Mouse (Mus musculus) heart, embryonic 16.5 days (tissue): ENCODE measurements at regions not wholly inside any gene's neighbourhood (a gene's known extent, or its start where the extent isn't known, plus 50 kb on each side); places are given as distances from the start of the nearest gene placed in this dataset.

Source experiments
- ATAC-seq: fragments of 200-750 bp; cut with Nextera tagmentation; replicated peaks from 2 replicates; pipeline ENCODE4 v1.8.0; 2017; ENCODE audit warnings: moderate number of reproducible peaks; ENCODE audit not compliant: insufficient read depth, low FRiP score; ENCODE audit errors: extremely low read depth
- H3K27ac ChIP-seq: fragments of 300-500 bp; sonication (generic); 2 replicates; pipeline ENCODE4 v1.5.1; 2014; ENCODE audit warnings: mild to moderate bottlenecking, low read length, control low read depth, moderate library complexity
- H3K27me3 ChIP-seq: fragments of 300-500 bp; sonication (generic); 2 replicates; pipeline ENCODE4 v1.6.1; 2014; ENCODE audit warnings: low read length, mixed read lengths; ENCODE audit not compliant: control insufficient read depth, insufficient read depth
- H3K36me3 ChIP-seq: fragments of 300-500 bp; sonication (generic); 2 replicates; pipeline ENCODE4 v1.6.1; 2014; ENCODE audit not compliant: control insufficient read depth, insufficient read depth
- H3K4me1 ChIP-seq: fragments of 300-500 bp; sonication (generic); 2 replicates; pipeline ENCODE4 v1.6.1; 2014; ENCODE audit warnings: low read length, mixed read lengths; ENCODE audit not compliant: control insufficient read depth, insufficient read depth
- H3K4me2 ChIP-seq: fragments of 300-500 bp; sonication (generic); 2 replicates; pipeline ENCODE4 v1.6.1; 2014; ENCODE audit warnings: low read depth, mild to moderate bottlenecking, control low read depth, low read length
- H3K4me3 ChIP-seq: fragments of 300-500 bp; sonication (generic); 2 replicates; pipeline ENCODE4 v1.5.1; 2014; ENCODE audit warnings: mild to moderate bottlenecking, control low read depth, low read length
- H3K9ac ChIP-seq: fragments of 300-500 bp; sonication (generic); 2 replicates; pipeline ENCODE4 v1.6.1; 2014; ENCODE audit warnings: low read length, control low read depth
- H3K9me3 ChIP-seq: fragments of 300-500 bp; sonication (generic); replicated peaks from 2 replicates; pipeline ENCODE4 v1.6.1; 2016; ENCODE audit warnings: low read length; ENCODE audit not compliant: control insufficient read depth
- WGBS: fragments of 180-500 bp; shearing (Covaris S2); extraction: QIAGEN DNeasy Blood & Tissue Kit; methylation state at CpG from one replicate; pipeline ENCODE4 v1.1.7; 2014; 5-methylcytosine and 5-hydroxymethylcytosine counted together

DNA sequence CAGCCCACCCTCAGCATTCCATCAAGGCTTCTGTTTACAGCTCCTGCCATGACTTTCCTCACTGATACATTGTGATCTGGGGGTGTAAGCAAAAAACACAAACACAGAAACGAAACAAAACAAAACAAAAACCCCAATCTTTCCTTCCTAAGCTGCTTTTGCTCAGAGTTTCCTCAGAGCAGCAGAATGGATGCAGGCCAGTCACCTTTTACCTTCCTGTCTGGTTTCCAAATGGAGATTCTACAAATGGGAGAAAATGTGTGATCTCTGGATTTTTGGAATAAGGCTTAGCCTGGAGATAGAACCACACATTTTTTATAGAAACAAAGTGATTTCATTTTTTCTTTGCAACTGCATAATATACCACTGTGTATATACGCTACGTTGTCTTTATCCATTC, 204.8 kb downstream of the Plk2 start:
- ATAC-seq = no peak
- WGBS = 79% methylated on average over 3 of the region's 3 CpGs
- no peaks in the 10 kb centered on the region for H3K9me3 ChIP-seq

DNA sequence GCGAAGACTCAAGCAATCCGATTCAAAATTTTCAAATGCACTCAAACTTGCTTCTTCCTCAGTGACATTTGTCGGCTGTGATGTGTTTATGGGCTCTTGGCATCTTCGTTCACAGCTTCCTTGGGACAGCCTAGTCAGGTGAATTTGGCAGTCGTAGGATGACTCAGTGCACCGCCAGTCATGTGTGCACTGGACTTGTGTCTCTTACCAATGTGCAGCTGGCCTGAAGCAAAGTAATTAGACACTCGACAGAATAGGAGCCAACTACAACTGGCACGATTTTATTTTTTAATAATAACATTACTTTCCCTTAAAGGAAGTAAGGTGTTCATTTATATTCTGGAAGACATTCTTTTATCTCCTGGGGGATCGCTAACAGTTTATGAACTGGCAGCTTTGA, 205.5 kb downstream of the Plk2 start:
- no peak for ATAC-seq
- WGBS = 82% methylated on average over 9 of the region's 9 CpGs
- no peak overlapping the region for H3K4me3 ChIP-seq
- H3K27ac ChIP-seq = no peak overlapping the region
- no peak overlapping the region for H3K4me2 ChIP-seq
- no peak overlapping the region for H3K9ac ChIP-seq
- H3K9me3 ChIP-seq = no peaks in the 10 kb centered on the region
- peaks cover 9% of the 10 kb centered on the region for H3K4me1 ChIP-seq
- no peaks in the 10 kb centered on the region for H3K27me3 ChIP-seq
- no peaks in the 10 kb centered on the region for H3K36me3 ChIP-seq

More for the DNA sequence above, 204.8 kb downstream of the Plk2 start:
- Histone ChIP-seq H3K27ac (no peak overlapping the region), H3K27me3 (no peaks in the 10 kb centered on the region), H3K4me2 (no peak overlapping the region), H3K9ac (no peak overlapping the region), H3K36me3 (no peaks in the 10 kb centered on the region), H3K4me3 (no peak overlapping the region), H3K4me1 (peaks cover 9% of the 10 kb centered on the region)

DNA sequence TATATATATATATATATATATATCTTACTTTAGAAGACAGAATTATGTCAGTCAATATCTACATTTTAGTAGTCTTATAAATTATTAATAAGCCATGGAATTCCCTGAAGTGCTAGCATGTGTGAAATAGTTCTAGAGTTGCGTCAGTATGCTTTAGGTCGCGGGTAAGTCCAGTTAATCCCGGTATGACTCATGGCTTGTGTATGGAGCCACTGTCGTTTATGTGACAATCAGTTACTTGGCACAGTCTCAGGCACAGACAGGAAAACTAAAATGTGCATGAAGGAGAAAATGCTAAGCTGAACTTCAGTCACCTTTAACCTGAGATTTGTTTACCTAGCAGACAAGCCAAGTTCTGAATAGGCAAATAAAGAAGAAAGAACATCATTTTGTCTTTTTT, 206.5 kb downstream of the Plk2 start:
- 0 out of 2 replicates have a peak, but pooled peaks have one; percentile 73 for ATAC-seq
- Histone ChIP-seq H3K27me3 (no peaks in the 10 kb centered on the region), H3K36me3 (no peaks in the 10 kb centered on the region), H3K4me3 (no peak overlapping the region), H3K9ac (no peak overlapping the region), H3K27ac (no peak overlapping the region), H3K4me2 (no peak overlapping the region), H3K4me1 (peaks cover 9% of the 10 kb centered on the region), H3K9me3 (no peaks in the 10 kb centered on the region)
- 30% methylated on average over 5 of the region's 5 CpGs for WGBS

DNA sequence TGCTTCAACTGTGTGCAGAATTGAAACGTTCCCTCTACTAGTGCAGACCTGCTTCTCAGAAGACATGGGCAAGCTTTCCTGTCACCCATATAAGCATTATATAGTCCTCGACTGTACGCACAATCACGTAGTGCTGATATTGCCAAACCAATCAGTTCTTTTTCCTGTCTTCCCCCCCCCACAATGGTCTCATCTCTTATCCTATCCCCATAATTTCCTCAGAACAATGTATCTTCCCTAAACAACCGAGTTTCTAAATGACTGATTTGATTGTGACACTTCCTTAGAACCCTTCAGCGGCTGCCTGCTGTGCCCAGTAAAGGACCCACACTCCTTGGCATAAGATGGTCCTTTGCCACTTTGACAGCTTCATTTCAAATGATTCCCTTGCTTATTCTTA, 207.0 kb downstream of the Plk2 start:
- peaks cover 9% of the 10 kb centered on the region for H3K4me1 ChIP-seq
- H3K27ac ChIP-seq = 0 out of 2 replicates have a peak overlapping the region, but pooled peaks have one; percentile 6
- ATAC-seq = no peak

DNA sequence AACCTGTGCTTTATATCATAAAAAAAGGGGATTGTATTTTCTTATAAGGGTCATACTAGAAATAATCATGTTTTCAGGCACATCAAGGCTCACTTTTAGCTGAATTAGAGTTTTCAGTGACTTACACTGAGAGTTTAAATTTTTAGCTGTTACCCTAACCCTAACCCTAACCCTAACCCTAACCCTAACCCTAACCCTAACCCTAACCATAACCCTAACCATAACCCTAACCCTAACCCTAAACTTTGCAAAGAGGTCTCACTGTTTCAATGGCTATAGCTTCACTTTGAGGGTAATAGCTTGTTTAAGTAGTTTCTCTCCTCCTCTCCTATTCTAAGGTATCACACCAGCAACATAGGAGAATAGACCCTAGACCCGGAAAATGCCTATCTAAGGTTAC, 208.0 kb downstream of the Plk2 start:
- H3K9me3 ChIP-seq = no peaks in the 10 kb centered on the region
- H3K27ac ChIP-seq = no peak overlapping the region
- no peaks in the 10 kb centered on the region for H3K27me3 ChIP-seq
- H3K36me3 ChIP-seq = no peaks in the 10 kb centered on the region
- H3K4me1 ChIP-seq = peaks cover 9% of the 10 kb centered on the region
- H3K4me2 ChIP-seq = no peak overlapping the region
- H3K9ac ChIP-seq = no peak overlapping the region
- WGBS = 94% methylated on average over 1 of the region's 1 CpGs
- ATAC-seq = no peak
- no peak overlapping the region for H3K4me3 ChIP-seq

More for the DNA sequence above, 207.0 kb downstream of the Plk2 start:
- 63% methylated on average over 6 of the region's 6 CpGs for WGBS
- Histone ChIP-seq H3K9ac (no peak overlapping the region), H3K36me3 (no peaks in the 10 kb centered on the region), H3K9me3 (no peaks in the 10 kb centered on the region), H3K4me3 (no peak overlapping the region), H3K4me2 (no peak overlapping the region), H3K27me3 (no peaks in the 10 kb centered on the region)

DNA sequence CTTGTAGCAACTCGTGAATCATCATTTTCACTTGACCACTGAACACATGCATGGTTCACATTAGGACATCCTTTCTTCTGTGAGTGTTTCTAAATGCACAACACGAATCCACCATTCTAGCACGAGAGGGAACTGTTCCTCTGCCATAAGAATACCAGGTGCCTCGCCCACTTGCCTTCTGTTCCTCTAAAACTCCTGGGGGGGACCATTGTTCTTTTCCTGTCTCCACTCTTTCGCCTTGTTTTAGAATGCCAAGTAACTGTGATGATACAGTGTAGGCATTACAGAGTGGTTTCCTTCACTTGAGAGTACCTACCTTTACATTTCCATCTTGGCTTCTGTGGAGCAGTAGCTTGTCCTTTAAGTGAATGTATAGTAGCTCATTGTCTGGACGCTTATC, 224.2 kb downstream of the Plk2 start:
- 87% methylated on average over 6 of the region's 6 CpGs for WGBS
- no peaks in the 10 kb centered on the region for H3K9me3 ChIP-seq
- no peaks in the 10 kb centered on the region for H3K27me3 ChIP-seq
- H3K36me3 ChIP-seq = no peaks in the 10 kb centered on the region
- no peaks in the 10 kb centered on the region for H3K4me1 ChIP-seq
- H3K27ac ChIP-seq = no peak overlapping the region
- H3K4me2 ChIP-seq = no peak overlapping the region
- H3K4me3 ChIP-seq = no peak overlapping the region
- no peak overlapping the region for H3K9ac ChIP-seq
- no peak for ATAC-seq

DNA sequence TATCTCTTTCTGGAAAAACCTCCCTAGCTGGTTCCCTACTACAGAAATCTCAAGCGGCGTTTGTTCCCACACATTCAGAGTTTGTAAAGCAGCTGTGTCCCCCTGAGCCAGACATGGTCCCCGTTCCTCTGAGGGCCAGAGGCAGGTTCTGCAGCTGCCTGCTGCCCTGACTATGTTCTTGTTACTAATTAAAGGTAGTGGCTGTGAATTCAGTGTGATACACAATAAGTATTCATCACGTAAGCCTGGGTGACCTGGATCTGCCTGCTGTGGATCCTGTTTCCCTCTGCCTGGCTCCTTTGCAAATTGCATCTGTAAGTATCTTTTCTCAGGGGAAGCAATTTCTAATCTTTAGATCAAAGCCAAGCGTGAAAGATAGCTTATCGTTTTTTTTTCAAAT, 232.3 kb downstream of the Plk2 start:
- Histone ChIP-seq H3K4me3 (no peak overlapping the region), H3K4me1 (peaks cover 13% of the 10 kb centered on the region; the same call in 1 of the 2 replicates), H3K27ac (peak overlapping the region; percentile 65), H3K9me3 (no peaks in the 10 kb centered on the region), H3K4me2 (no peak overlapping the region), H3K9ac (no peak overlapping the region), H3K36me3 (no peaks in the 10 kb centered on the region), H3K27me3 (no peaks in the 10 kb centered on the region)
- ATAC-seq = no peak
- 35% methylated on average over 6 of the region's 6 CpGs for WGBS

DNA sequence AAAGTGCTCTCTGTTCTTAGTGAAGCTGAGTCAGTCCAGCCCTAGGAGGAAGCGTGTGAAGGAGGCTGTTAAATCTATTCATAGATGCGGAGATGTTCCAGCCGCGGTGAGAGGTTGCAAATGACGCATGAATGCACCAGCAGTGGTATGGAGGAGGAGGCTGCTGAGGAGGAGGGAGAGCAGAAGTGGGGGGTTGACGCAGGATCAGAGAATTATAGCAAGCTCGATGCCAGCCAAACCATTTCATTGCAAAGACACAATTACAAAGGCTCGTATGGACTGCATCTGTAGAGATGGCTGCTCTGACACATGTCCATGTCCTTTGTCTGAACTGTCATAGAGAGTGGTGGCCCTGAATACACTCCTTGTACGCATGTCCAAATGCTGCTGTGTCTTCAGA, 232.9 kb downstream of the Plk2 start:
- no peak overlapping the region for H3K4me2 ChIP-seq
- WGBS = 56% methylated on average over 9 of the region's 9 CpGs
- no peaks in the 10 kb centered on the region for H3K27me3 ChIP-seq
- ATAC-seq = no peak
- no peaks in the 10 kb centered on the region for H3K36me3 ChIP-seq
- H3K9ac ChIP-seq = no peak overlapping the region
- H3K9me3 ChIP-seq = no peaks in the 10 kb centered on the region
- H3K4me1 ChIP-seq = peaks cover 14% of the 10 kb centered on the region; the same call in 1 of the 2 replicates
- H3K4me3 ChIP-seq = no peak overlapping the region
- no peak overlapping the region for H3K27ac ChIP-seq

DNA sequence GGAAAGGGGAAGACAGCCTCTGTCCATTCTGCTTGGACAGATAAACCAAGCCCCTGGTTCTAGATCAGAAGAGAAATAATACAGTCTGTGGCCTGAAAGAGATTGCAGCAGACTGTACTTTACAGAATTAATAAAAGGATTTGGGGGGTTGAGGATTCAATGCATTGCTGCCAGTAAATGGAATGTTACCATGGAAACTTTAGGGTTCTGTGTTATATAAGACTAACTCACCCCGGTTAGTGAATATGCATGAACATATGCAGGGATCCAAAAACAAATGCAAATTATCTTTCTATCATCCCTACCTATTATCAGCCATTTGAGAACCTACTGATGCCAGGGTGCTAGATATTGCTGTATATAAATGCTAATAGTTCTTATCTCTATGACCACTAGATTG, 233.4 kb downstream of the Plk2 start:
- Histone ChIP-seq H3K9me3 (no peaks in the 10 kb centered on the region), H3K27ac (no peak overlapping the region), H3K36me3 (no peaks in the 10 kb centered on the region), H3K4me2 (no peak overlapping the region), H3K9ac (no peak overlapping the region), H3K4me1 (peaks cover 18% of the 10 kb centered on the region; the same call in 1 of the 2 replicates), H3K27me3 (no peaks in the 10 kb centered on the region), H3K4me3 (no peak overlapping the region)
- 94% methylated on average over 1 of the region's 1 CpGs for WGBS
- no peak for ATAC-seq
